Mouse (Mus musculus): ENCODE data around the gene Avpi1.
A peak's percentile ranks its signal among the peaks of the same experiment; 100 is the strongest.
"Not testable (repeated sequence)": the region's sequence is repeated elsewhere in the genome, so short reads cannot be mapped to it uniquely, and the experiment has no call there.

Gene Avpi1

GRCm38 (mm10) chr19:42099406-42099805 lies 29.5 kb downstream of the Avpi1 start:
- DNase-seq, result no peak

- DNase-seq, result no peak
These were observed 38.2 kb downstream of the Avpi1 start for GRCm38 (mm10) chr19:42090637-42091141.

- peak; percentile 100 for DNase-seq
These were observed 38.9 kb downstream of the Avpi1 start, which contains the start of gene Pi4k2a for GRCm38 (mm10) chr19:42089748-42090595. Pi4k2a (plus strand) TSS chr19:42090470.

GRCm38 (mm10) chr19:42089103-42089747 lies 39.6 kb downstream of the Avpi1 start:
- DNase-seq, result peak; percentile 74

GRCm38 (mm10) chr19:42086166-42086565 lies 42.7 kb downstream of the Avpi1 start, which contains the start of gene Morn4:
Morn4 (minus strand) TSS chr19:42086357.
- DNase-seq, result peak; percentile 93

- no peak for DNase-seq
These were observed 43.2 kb downstream of the Avpi1 start for GRCm38 (mm10) chr19:42085690-42086089.

GRCm38 (mm10) chr19:42081613-42082012 lies 47.2 kb downstream of the Avpi1 start:
- not testable (repeated sequence) for DNase-seq

GRCm38 (mm10) chr19:42080469-42080868 lies 48.4 kb downstream of the Avpi1 start:
- peak; percentile 61 for DNase-seq

GRCm38 (mm10) chr19:42079950-42080349 lies 48.9 kb downstream of the Avpi1 start:
- peak; percentile 72 for DNase-seq

- DNase-seq, result no peak
These were observed 49.9 kb downstream of the Avpi1 start for GRCm38 (mm10) chr19:42079006-42079405.

GRCm38 (mm10) chr19:42078566-42078965 lies 50.3 kb downstream of the Avpi1 start:
- DNase-seq, result no peak

- no peak for DNase-seq
These were observed 52.9 kb downstream of the Avpi1 start for GRCm38 (mm10) chr19:42075992-42076391.

GRCm38 (mm10) chr19:42075051-42075450 lies 53.8 kb downstream of the Avpi1 start:
- peak; percentile 38 for DNase-seq

All from kidney, adult 9 months (tissue).